Mouse (Mus musculus): ENCODE data around the gene Fbn1.

GRCm38 (mm10) chr2:125512544-125512943, 4.8 kb upstream of the Fbn1 start:
- TF ChIP-seq EP300 (IDR thresholded peaks at IDR 0.05; ENCODE audit: low read depth) = no peak
- no peak for TF ChIP-seq CTCF (IDR thresholded peaks at IDR 0.05; ENCODE audit: low read depth)
